Mouse (Mus musculus): ENCODE results near the gene Ptcd2.

Gene Ptcd2

GRCm38 (mm10) chr13:99299921-99300320 is 44.6 kb downstream of the Ptcd2 start:
- no peak for DNase-seq

GRCm38 (mm10) chr13:99294176-99294575 is 50.3 kb downstream of the Ptcd2 start:
- no peak for DNase-seq

GRCm38 (mm10) chr13:99290766-99291165 is 53.7 kb downstream of the Ptcd2 start:
- DNase-seq = no peak

- no peak for DNase-seq
Measured at GRCm38 (mm10) chr13:99287786-99288185, 56.7 kb downstream of the Ptcd2 start.

GRCm38 (mm10) chr13:99287207-99287606 is 57.3 kb downstream of the Ptcd2 start:
- DNase-seq = no peak

- no peak for DNase-seq
Measured at GRCm38 (mm10) chr13:99285241-99285640, 59.3 kb downstream of the Ptcd2 start.

GRCm38 (mm10) chr13:99284400-99285160 is 59.9 kb downstream of the Ptcd2 start:
- peak; percentile 40 for DNase-seq

- DNase-seq = no peak
Measured at GRCm38 (mm10) chr13:99283916-99284315, 60.6 kb downstream of the Ptcd2 start.

- DNase-seq = no peak
Measured at GRCm38 (mm10) chr13:99282961-99283360, 61.5 kb downstream of the Ptcd2 start.

- no peak for DNase-seq
Measured at GRCm38 (mm10) chr13:99279351-99279750, 65.2 kb downstream of the Ptcd2 start.

GRCm38 (mm10) chr13:99278511-99278910 is 66.0 kb downstream of the Ptcd2 start:
- DNase-seq = no peak

- no peak for DNase-seq
Measured at GRCm38 (mm10) chr13:99277521-99277920, 67.0 kb downstream of the Ptcd2 start.

GRCm38 (mm10) chr13:99272046-99272445 is 72.5 kb downstream of the Ptcd2 start:
- no peak for DNase-seq

All from cerebellum, adult 9-11 months (tissue).